Mouse (Mus musculus) kidney, postnatal 10 days (tissue): Measurements from ENCODE around the gene P2ry6.

ENCODE experiments used
- DNase-seq: peaks from one replicate; pipeline ENCODE4 v3.0.0; 2021; ENCODE audit warnings: mixed read lengths

The P2ry6 gene

DNA sequence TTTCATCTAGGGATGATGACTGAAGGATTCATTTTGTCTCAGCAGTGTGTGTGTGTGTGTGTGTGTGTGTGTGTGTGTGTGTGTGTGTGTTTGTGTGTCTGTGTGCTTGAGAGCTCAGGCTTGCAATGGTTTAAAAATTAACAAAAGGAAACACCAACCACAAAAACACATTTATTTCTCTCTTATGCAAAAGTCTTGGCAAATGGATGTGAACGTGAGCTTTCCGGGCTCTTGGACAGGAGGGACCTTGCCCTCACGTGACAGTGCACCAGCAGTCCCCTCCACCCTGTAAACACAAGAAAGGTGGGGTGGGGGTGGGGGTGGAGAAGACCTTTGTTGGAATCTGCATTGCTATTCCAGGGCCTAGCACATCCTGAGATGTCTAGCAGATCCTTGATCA lies 37.0 kb downstream of the P2ry6 start:
- no peak for DNase-seq

DNA sequence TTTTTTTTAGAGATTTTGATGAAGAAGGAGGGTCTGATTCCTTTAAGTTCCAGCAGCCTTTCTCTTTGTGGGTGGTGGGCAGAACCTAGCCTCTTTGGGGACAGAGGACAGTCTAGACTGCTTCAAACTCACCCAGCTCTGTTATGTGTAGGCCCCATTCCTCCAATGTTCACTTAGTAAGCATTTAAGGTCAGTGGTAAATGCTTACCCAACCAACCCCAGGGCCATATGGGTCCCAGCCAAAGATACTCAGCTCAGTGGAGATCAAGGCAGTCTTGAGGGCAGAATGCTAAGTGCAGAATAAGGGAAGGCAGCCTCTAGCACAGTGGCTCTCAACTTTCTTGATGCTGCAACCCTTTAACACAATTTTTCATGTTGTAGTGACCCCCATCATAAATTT lies 40.9 kb downstream of the P2ry6 start:
- DNase-seq, result no peak

DNA sequence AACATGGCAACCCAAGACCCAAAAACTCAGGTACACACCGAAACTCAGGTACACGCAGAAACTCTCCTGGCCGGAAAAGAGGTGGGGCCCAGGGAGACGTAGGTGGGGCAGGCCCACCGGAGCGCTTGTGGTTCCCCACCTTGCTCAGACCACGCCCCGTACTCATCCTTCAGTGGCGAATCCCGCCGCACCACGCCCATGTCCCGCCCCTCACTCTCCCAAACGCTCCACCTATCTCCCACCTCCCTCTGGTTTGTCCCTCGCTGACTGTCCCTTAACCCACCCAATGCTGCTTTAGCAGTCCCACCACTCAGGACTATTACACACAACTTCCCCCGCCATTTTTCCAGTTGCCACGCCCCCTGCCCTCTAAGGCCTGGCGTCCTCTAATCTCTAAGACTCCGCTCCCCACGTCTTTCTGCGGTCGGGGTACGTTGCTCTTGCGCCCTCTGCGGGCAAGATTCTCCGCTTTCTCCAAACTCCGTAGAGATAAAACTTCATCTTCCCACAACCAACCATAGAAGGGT lies 41.9 kb downstream of the P2ry6 start:
- DNase-seq, result peak; percentile 96

DNA sequence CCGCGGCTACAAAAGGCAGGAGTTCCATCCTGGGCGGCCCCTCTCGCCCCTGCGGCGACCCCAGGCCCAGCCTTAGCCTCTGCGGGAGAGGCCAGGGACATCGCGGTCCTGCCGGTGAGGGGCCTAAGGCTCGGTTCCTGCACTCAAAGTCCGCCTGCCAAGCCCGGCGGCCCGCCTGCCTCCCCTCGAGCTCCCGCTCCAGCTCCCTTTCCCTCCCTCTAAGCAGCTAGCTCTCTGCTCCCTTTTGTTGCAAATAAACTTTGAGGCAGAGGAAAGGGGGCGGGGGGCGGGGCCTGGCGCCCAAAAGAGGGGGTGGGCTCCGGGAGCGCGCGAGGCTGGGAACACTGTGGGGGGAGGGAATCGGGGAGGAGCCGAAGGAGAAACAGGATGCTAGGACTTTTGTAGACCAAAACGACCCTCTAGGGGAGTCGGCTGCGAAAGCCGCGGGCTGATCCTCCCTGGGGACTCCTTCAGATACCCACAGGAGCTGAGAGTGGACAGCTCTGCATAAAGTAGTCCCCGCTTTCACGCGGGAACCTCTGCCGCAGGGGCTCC lies 42.4 kb downstream of the P2ry6 start, which contains the start of gene Arhgef17:
Gene Arhgef17, minus strand, starts transcription at position 182 of the 555 bp plus-strand sequence.
- DNase-seq, result peak; percentile 89

DNA sequence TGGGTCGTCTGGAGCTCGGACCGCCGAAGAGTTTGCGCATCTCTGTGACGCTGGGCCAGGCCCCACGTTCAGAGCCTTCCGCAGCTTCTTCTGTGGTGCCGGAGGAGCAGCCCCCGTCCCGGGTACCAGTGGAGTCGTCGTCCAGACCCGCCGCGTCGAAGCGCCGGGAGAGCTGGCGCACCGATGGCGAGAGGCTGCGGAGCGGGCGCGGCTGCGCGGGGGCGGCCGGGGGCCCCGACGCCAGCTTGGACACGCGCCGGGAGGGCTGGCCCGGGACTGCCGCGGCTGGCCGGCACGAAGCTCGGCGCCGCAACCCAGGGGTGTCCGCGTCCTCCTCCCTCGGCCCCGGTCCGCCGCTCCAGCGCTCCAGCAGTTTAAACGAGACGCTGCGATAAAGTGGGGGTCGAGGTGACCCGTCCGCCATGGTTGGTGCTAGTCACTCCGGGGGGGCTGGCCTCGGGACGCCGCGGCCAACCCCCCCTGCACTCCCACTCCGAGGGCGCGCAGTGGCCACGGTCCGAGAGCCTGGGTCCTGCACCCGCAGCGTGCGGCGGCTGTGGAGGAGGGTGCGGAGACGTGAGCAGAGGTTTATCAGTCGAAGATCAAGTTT lies 43.0 kb downstream of the P2ry6 start:
- peak; percentile 68 for DNase-seq

DNA sequence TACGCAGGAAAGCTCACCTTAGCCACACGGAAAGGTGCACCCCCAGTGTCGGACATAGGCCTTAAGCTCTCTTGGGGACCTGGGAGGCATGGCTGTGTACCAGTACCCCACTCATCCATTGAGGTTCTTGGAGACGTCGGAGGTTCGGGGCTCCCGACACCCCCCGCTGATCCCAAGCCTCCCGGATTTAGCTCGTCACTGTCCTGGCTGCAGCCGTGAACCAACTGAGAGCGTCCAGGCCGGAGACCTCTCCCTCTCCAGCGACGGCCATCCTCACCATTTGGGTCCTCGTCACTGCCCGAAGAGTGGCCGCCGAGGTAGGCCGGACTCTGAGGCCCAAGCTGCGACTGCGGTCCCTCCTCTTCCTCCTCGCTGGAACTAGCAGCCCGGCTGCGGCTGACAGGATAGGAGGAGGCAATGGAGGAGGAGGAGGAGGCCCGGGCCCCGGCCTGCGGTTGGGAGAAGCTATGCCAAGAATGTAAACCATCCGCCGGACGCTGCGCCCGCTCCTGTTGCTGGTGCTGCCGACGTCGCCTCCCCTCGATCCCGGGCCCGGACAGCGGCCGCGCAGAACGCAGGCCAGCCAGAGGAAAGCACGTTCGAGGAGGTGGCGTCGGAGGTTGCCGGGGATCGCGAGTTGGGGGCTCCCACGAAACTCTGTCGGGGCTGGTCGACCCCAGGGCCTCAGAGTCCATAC lies 43.7 kb downstream of the P2ry6 start:
- peak; percentile 92 for DNase-seq

DNA sequence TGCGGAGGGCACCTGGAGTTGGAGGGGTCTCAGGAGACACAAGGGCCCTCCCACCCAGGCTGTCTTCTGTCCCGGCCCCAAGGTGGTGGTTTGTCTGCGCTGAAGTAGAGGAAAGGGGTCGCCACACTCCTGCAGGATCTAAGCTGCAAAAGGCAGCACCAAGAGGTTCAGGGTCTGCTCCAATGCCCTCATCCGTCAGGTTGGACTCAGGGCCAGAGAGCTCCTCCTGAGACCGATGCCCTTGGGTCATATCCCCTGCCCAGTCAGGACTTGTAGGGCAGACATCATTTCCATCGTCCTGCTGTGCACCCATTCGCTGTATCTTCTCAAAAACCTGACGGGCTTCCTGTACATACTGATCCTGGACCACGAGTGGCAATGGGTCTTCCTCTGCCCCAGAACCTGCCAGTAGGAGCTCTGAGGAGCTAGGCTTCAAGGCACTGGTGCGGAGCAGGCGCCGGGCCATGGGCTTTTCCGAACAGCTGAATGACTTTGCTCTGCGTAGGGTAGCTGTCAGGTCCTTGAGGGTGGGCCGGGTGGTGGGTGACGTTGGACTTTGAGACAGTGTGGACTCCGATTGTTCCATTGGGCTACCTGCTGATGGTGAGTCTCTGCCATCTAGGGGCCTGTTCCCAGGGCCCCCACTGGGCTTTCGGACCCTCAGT lies 44.7 kb downstream of the P2ry6 start:
- DNase-seq, result peak; percentile 51

DNA sequence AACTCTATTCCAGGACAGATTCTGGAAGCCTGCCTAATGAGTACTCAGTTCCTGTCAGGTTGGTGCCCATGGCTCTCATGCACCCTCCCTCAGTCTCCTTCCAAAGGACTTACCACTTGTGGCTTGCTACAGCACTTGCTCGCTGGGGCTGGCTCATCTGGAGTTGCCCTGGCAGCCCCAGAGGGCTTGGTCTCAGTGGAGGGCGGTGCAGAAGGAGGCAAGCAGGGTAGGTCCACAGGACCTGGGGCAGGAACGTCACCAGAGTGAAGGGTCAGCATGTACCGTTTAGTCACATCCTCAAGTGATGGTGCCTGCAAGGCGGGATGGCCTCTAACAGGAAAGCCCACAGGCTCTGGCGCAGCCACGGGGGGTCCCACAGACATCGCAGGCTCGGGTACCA lies 46.0 kb downstream of the P2ry6 start:
- DNase-seq, result peak; percentile 58

DNA sequence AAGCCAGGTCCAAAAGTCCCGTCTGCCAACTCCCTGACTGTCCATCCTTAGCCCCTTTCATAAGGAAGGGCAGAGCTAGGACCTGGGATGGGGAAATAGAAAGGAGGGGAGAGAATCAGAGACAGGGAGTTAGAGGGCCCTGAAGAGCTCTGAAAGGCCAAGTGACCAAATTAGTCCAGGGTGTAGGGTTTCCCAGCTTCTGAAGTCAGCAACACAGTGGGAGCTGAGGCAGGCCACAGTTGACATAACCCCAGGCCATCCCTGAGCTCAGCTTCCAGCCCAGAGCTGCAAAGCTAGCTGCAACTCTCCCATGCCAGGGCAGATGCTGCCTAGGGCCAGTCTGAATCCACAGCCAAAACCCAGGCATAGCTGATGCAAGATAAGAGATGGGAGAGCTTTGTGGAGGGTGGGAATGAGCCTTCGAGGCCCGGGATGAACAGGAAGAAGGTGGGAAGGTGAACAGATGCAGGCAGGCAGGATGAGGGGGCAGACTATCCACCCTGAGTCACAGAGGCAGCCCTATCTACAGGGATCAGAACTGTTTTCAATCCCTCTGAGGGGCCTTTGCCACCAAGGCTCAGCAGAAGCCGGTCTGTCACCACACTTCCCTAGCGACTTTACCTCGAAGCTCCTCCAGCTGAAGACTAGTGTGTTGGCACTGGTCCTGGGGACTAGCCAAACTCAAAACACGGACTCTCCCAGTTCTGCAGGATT lies 47.0 kb downstream of the P2ry6 start:
- DNase-seq, result no peak

DNA sequence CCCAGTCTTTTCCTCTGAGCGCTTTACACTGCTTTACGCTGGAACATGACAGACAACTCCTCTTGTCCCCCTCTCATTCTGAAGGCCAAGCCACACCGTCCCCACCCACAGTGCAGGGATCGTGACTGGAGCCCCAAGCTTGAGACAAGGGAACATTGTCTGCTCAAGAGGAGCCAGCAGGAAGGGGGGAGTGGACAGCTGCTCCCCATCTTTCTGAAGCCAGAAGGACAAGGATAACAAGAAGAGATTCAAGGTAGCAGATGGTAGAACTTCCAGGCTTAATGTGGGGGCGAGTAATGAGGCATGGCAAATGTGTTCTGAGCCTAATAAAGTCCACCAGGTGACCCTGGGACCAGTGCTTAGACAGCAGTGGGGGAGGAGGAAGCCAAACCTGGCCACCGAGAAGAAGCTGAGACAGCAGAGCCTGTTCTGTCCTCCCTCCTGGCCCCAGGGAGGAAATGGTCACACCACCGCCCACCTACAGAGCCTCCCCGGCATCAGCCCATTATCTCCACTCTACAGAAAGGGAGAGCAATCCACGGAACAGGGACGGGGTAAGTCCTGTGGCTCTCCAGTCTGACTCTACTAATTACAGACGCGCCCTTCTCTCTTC lies 48.0 kb downstream of the P2ry6 start:
- peak; percentile 62 for DNase-seq

DNA sequence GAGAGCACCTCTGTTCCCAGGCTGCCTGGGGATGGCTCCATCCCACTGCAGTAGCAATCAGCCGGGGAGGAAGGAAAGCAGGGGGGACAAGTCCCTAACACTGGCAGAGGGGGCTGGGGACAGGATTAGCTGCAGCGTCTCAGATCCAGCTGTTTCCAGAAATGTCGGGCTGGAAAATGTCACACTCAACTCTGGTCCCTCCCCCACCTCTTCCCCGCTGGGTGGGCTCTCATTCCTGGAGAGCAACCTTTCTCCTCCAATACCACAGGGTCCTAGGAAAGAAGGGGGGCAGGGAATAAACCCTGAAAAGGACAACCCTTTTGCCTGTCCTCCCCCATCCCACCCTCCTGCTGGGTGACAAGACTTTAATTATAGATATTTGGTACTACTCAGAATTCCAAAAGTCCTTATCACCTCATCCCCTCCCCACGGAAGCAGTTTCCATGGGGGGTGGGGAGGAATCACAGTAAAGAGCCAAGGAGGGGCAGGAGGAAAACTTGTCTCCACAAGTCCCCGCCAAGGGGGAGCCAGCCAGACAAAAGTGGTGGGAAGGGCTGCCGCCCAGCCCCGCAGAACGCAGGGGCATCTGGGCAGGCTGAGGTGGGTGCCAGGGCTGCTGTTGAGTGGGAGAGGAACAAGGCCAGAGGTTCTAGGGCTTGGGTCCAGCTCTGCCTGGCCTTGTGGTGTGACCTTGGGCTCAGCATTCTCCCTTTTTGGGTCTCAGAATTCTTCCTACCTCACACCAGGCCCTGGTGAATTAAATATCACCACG lies 49.6 kb downstream of the P2ry6 start:
- DNase-seq, result peak; percentile 39

DNA sequence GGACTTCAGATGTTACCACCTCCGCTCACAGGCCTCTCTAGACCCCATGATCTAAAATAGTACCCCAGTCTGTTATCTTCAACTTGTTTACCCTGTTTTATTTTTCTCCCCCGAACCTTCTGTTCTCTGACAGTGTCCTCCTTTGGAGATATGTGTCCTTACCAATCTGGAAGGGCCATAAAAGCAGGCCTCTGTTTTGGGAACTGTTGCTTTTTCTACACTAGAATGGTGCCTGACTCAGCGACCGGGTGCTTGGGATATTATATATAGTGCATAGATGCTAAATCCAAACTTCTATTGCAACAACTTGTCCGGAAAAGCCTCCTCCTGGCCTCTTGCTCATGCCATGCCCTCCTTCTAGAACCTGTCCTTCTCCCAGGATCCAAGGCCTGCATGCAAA lies 50.2 kb downstream of the P2ry6 start:
- DNase-seq, result no peak

DNA sequence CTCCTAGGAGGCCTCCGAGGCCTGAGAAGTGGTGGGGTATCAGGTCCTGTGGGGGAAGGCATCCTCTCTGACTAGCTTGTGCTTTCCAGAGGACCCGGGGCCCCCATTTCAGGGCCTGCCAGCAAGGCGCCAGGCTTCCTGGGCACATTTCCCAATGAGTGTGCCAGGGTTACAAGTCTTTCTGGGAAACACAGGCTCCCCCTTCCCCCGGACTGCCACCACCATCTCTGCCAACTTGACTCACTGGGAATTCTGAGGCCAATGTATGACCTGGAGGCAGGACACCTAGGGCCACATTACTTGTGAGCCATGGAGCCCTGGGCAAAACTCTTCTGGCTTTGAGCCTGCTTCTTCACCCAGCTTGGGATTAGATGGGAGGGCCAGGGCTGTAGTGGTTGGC lies 51.5 kb downstream of the P2ry6 start:
- DNase-seq, result peak; percentile 40

DNA sequence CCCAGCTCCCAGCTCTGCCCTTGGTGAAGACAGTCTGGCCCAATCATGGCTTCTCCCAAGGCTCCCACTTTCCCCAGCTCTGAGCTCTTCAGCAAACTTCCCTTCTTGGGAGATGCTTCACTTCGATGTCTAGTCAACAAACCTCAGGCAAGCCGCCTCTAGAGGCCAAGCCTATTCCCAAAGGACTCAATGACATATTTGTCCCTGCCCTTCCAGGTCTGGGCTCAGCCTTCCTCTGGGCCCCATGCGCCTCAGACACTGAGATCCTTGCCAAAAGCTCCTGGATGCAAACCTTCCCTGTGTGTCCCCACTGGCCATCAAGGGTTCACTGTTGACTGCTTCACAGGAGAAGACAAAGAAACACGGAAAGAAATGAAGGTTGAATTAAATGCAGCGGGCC lies 53.2 kb downstream of the P2ry6 start:
- no peak for DNase-seq

DNA sequence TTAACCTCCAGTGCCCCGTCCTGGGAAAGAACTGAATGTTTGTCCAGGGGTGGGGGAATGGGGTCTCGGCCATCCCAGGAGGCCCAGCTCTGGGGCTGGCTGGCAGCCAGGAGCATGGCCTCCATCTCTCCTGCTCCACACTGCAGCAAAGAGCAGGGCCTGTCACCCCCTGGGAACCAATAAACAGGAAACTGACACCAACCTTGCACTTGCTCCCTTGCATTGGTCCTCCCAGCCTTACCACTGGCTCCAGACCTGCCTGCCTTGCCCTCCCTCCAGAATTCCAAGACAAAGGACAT lies 54.7 kb downstream of the P2ry6 start:
- DNase-seq, result peak; percentile 82

DNA sequence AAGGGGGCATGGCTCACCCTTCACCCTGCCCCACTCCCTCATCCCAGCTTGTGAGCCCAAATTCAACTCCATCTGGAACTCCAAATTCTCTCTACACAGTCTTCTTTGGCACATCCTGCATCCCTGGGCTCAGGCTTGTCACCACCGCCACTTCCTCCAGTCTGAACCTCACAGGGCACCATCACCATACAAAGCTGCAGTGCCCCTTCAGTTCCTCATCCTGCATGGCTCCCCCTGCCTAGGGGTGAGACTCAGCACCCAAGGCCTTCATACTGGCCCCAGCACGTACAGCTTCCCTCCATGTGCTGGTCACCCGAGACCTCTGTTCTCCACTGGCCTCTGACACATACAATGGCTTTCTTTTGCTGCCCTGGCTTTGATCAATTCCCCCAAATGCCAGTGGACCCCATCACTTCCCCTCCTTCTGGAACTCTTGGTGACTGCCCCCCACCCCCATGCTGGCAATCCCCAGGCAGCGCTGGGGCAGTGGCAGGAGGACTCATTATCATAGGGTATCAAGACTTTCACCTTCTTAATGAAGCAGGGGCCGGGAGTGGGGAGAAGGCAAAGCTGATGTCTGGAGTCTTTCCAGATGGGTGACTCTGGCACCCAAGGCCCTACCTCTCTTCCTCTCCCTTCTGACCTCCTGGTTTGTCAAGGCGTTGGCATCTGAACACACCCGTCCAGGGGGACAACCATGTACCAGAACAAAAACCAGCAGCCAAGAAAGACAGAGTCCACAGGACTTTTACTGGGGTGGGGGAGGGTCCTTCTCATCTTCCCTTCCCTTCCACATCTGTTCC lies 55.2 kb downstream of the P2ry6 start:
- no peak for DNase-seq

DNA sequence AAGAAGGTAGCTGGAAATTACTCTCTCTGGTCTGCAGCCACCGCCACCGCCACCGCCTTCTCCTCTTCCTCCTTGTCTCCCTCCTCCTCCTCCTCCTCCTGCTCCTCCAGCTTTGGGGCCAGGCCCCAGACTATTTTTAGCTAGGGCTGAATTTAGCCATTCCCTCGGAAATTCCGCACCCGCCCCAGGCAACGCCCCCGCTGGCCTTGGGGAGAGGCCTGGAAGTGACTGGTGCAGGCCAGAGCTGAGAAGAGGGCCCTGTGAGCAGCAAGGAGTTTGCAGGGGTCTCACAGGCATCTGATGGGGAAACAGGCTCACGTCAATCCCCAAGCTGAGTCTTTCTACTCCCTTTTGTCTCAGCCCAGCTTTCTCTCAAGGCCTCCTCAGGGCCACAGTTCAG lies 56.3 kb downstream of the P2ry6 start:
- DNase-seq, result peak; percentile 80

DNA sequence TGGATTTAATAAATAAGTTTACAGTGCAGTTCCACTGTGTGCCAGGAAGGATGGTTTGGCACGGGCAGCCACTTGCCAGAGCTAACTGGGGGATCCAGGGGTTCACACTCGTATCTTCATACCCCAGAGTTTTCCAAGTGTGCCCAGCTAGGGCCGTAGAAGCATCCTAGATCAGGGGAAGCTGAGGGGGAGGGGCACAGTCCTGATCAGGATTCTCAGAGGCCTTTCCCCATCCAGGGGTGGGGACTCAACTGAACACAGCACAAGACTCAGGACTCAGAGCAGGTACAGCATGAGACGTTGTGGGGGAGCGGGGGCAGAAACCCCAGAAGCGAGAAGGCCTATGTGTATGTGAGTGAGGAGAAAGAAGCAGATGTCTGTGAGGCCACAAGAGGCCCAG lies 56.7 kb downstream of the P2ry6 start:
- DNase-seq, result peak; percentile 44

DNA sequence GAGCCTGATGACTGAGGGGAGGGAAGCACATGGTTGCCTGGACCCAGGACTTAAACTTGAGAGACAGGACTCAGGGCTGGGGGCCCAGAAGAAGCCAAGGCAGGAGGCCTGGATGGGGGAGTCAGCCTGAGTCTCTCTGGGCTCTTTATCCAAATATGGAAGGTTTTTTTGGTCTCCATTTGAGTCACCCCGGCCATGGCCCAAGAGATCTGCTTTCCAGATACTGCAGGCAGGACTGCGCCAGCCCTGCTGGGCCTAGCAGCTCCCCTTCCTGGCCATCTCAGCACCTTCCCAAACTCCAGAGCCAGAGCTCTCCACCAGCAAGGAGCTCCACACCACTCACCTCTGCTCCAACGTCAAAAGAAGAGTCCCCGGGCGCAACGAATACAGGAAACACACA lies 57.9 kb downstream of the P2ry6 start:
- no peak for DNase-seq

DNA sequence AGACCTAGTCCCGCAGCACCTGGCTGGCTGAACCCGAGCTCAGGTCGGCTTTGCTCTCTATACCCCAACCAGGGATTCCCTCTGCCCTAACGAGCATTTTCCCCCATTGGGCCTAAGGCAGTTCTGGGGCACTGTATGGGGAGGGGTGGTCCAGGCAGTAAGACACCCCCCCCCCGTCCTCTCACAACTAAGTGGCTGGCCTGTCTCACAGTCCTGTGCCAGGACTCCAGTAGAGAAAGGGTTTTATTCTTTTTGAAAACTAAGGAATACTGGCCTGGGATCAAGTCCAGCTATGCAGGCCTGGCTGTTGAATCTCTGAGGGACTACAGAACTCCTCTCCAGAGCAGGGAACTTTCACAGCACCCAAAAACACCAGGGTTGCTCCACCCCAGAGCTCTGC lies 59.2 kb downstream of the P2ry6 start:
- DNase-seq, result no peak

DNA sequence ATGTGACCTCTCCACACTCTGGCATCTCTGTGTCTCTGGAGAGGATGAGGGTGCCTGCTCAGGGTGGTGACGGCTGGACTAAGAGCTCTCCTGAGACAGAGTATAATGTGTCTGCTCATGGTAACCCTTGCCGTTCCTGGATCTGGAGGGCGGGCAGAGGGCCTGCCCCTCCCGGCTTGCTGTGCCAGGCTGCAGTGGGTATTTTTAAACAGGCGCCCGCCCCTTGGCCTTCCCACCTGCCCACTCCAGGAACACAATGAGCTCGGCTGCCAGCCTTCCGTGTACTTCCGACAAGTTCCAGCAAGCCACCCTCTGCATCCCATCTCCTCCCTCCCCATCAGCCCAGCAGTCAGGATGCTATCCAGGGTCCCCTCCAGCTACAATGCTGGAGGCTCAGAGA lies 62.7 kb downstream of the P2ry6 start:
- DNase-seq, result peak; percentile 54
